Mouse (Mus musculus): Measurements from ENCODE around the gene Tctn3. TPM values are rescaled to one million over a fixed set of nuclear protein-coding genes. Genes with fewer than 3 reads are reported as not detected.

Gene Tctn3
- total and polyA plus RNA-seq, 3 experiments, result 6.5 to 7.7 (median 7.6) TPM

DNA sequence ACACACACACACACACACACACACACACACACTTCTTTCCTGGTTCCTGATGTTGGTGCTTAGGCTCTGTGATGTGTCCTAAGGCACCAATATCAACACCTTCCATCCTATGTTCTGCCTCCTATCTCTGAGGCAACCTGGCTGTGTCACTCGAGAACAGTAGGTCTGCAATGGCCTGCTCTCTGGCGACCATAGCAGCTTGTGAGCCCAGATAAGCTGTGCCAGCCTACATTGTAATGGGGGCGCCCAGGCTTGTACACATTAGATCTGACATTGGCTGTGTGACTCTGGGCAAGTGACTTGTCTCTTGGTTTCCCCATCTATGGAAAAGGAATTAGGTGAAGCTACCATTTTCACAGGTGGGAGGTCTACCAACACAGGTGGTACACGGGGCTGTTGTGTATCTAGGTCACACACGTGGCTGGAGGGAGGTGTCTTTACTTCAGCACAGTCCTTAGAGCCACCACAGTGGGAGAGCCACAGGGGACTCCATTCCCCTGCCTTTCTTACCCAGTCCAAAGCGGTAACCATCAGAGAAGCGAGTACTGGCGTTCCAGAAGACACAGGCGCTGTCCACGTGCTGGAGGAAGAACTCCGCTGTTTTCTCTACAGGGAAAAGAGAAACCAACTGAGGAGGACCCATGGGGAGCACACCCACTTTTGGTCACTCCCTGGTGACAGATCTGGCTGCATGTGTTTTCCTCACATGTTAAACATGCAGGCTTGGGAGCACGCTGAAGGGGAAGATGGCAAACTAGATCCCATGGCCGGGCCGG is 58.8 kb downstream of the Tctn3 start:
- Histone ChIP-seq H3K9ac (ENCODE audit: low read depth, low read length) (no peak overlapping the region), H3K79me2 (replicated peaks; ENCODE audit: control insufficient read depth, insufficient read depth, low read length) (no peaks in the 10 kb centered on the region), H3K4me1 (ENCODE audit: control insufficient read depth, insufficient read depth, low read length) (no peaks in the 10 kb centered on the region; the same call in 1 of the 2 replicates), H3K27ac (no peak overlapping the region), H3K36me3 (ENCODE audit: control insufficient read depth, insufficient read depth, low read length) (no peaks in the 10 kb centered on the region), H3K27me3 (ENCODE audit: control insufficient read depth, insufficient read depth, low read length) (no peaks in the 10 kb centered on the region), H3K4me3 (no peak overlapping the region)
- no peak for DNase-seq
- 90% methylated on average over 14 of the region's 14 CpGs for WGBS
- intact Hi-C loops (cut with DNase I), result no loop called here
- no peak for TF ChIP-seq POLR2A (IDR thresholded peaks at IDR 0.05; ENCODE audit: insufficient read depth, low read depth, low read length)
- TF ChIP-seq CTCF (IDR thresholded peaks at IDR 0.05), result no peak
- TF ChIP-seq EP300 (IDR thresholded peaks at IDR 0.05; ENCODE audit: insufficient read depth, low read depth, low read length), result no peak

DNA sequence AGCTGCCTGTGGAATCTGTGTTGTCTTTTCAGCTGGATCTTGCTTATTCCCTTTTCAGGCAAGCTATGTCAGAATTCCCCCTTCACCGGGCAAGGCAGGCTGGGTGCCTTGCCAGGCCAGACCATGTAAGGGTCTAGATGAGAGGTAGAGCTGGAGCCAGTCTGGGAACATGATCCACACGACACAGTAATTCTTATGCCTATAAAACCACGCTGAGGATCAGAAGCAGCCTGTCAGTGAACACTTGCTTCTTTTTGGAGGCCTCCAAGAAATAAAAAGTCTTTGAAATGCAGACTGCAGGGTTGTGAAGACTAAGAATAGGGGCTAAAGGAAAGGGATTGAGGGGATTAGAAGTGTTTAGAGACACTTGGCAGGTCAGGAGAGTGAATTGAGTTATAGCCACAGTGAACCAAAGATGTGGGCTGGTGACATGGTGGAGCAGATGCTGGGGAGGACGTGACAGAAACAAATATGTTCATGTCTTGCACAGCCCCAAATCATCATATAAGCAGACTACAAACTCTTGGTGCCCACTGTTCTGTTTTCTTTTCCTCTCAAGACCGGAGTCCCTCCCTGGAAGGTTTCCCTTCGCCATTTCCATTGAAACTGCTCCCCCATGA is 62.4 kb downstream of the Tctn3 start:
- Histone ChIP-seq H3K27me3 (ENCODE audit: control insufficient read depth, insufficient read depth, low read length) (no peaks in the 10 kb centered on the region), H3K4me1 (ENCODE audit: control insufficient read depth, insufficient read depth, low read length) (no peaks in the 10 kb centered on the region; the same call in 1 of the 2 replicates), H3K27ac (no peak overlapping the region), H3K79me2 (replicated peaks; ENCODE audit: control insufficient read depth, insufficient read depth, low read length) (no peaks in the 10 kb centered on the region), H3K4me3 (no peak overlapping the region), H3K36me3 (ENCODE audit: control insufficient read depth, insufficient read depth, low read length) (no peaks in the 10 kb centered on the region), H3K9ac (ENCODE audit: low read depth, low read length) (no peak overlapping the region)
- intact Hi-C loops (cut with DNase I), result loop anchor here (5.0 kb wide), 1 partner anchor 307 kb away; no protein-coding TSS in a partner anchor
- TF ChIP-seq POLR2A (IDR thresholded peaks at IDR 0.05; ENCODE audit: insufficient read depth, low read depth, low read length) (no peak), EP300 (IDR thresholded peaks at IDR 0.05; ENCODE audit: insufficient read depth, low read depth, low read length) (no peak), CTCF (IDR thresholded peaks at IDR 0.05) (no peak)
- DNase-seq, result no peak
- 54% methylated on average over 6 of the region's 6 CpGs for WGBS

- Histone ChIP-seq H3K27me3 (ENCODE audit: control insufficient read depth, insufficient read depth, low read length) (no peaks in the 10 kb centered on the region), H3K36me3 (ENCODE audit: control insufficient read depth, insufficient read depth, low read length) (no peaks in the 10 kb centered on the region), H3K9ac (ENCODE audit: low read depth, low read length) (no peak overlapping the region), H3K4me1 (ENCODE audit: control insufficient read depth, insufficient read depth, low read length) (no peaks in the 10 kb centered on the region; the same call in 1 of the 2 replicates), H3K79me2 (replicated peaks; ENCODE audit: control insufficient read depth, insufficient read depth, low read length) (no peaks in the 10 kb centered on the region), H3K27ac (no peak overlapping the region), H3K4me3 (no peak overlapping the region)
- intact Hi-C loops (cut with DNase I), result loop anchor here (5.0 kb wide), 1 partner anchor 307 kb away; no protein-coding TSS in a partner anchor
- DNase-seq, result no peak
- 51% methylated on average over 5 of the region's 5 CpGs for WGBS
- TF ChIP-seq POLR2A (IDR thresholded peaks at IDR 0.05; ENCODE audit: insufficient read depth, low read depth, low read length), result no peak
- TF ChIP-seq EP300 (IDR thresholded peaks at IDR 0.05; ENCODE audit: insufficient read depth, low read depth, low read length), result no peak
- peak; percentile 39 for TF ChIP-seq CTCF (IDR thresholded peaks at IDR 0.05)
These were observed 63.1 kb downstream of the Tctn3 start for GRCm38 (mm10) chr19:40548796-40549515.

- intact Hi-C loops (cut with DNase I), result loop anchor here (5.0 kb wide), 1 partner anchor 306 kb away; no protein-coding TSS in a partner anchor
These were observed 63.6 kb downstream of the Tctn3 start for GRCm38 (mm10) chr19:40548386-40548785.

More at GRCm38 (mm10) chr19:40548386-40548785, 63.6 kb downstream of the Tctn3 start:
- H3K4me1 ChIP-seq (ENCODE audit: control insufficient read depth, insufficient read depth, low read length), result no peaks in the 10 kb centered on the region; the same call in 1 of the 2 replicates
- no peak overlapping the region for H3K4me3 ChIP-seq
- H3K79me2 ChIP-seq (replicated peaks; ENCODE audit: control insufficient read depth, insufficient read depth, low read length), result no peaks in the 10 kb centered on the region
- no peaks in the 10 kb centered on the region for H3K27me3 ChIP-seq (ENCODE audit: control insufficient read depth, insufficient read depth, low read length)
- 92% methylated on average over 6 of the region's 6 CpGs for WGBS
- no peak overlapping the region for H3K27ac ChIP-seq
- DNase-seq, result no peak
- no peak overlapping the region for H3K9ac ChIP-seq (ENCODE audit: low read depth, low read length)
- no peak for TF ChIP-seq CTCF (IDR thresholded peaks at IDR 0.05)
- no peak for TF ChIP-seq EP300 (IDR thresholded peaks at IDR 0.05; ENCODE audit: insufficient read depth, low read depth, low read length)
- no peak for TF ChIP-seq POLR2A (IDR thresholded peaks at IDR 0.05; ENCODE audit: insufficient read depth, low read depth, low read length)
- H3K36me3 ChIP-seq (ENCODE audit: control insufficient read depth, insufficient read depth, low read length), result no peaks in the 10 kb centered on the region

Other genes with a start within 250 kb of the Tctn3 start
- 100 to 1,000 TPM; 638 to 971 TPM for gene Sorbs1, start 98.5 kb downstream of the Tctn3 start, total RNA-seq (2021)
- gene Sorbs1, start 98.5 kb downstream of the Tctn3 start, polyA plus RNA-seq (2012; rRNA removed), result 185 and 253 TPM in 2 replicates
- gene Aldh18a1, start 23.8 kb downstream of the Tctn3 start, total RNA-seq (2021), result 1 to 10 TPM; 4.4 to 7.9 TPM
- 7.6 and 12.4 TPM in 2 replicates for gene Aldh18a1, start 23.8 kb downstream of the Tctn3 start, polyA plus RNA-seq (2012; rRNA removed)
- gene Entpd1, start 133 bp upstream of the Tctn3 start, total RNA-seq (2021), result 10 to 100 TPM; 22.1 to 26.4 TPM
- gene Entpd1, start 133 bp upstream of the Tctn3 start, polyA plus RNA-seq (2012; rRNA removed), result 13.0 and 18.6 TPM in 2 replicates
- gene Cc2d2b, start 136.5 kb upstream of the Tctn3 start, total RNA-seq (2021), result not detected
- gene Cc2d2b, start 136.5 kb upstream of the Tctn3 start, polyA plus RNA-seq (2012; rRNA removed), result not detected in 2 replicates
- 1 to 10 TPM; 4.3 to 4.9 TPM for gene Ccnj, start 219.0 kb upstream of the Tctn3 start, total RNA-seq (2021)
- 4.2 and 7.0 TPM in 2 replicates for gene Ccnj, start 219.0 kb upstream of the Tctn3 start, polyA plus RNA-seq (2012; rRNA removed)